Mouse (Mus musculus): ENCODE results near the gene Ly6g6c.

Ly6g6c gene

DNA sequence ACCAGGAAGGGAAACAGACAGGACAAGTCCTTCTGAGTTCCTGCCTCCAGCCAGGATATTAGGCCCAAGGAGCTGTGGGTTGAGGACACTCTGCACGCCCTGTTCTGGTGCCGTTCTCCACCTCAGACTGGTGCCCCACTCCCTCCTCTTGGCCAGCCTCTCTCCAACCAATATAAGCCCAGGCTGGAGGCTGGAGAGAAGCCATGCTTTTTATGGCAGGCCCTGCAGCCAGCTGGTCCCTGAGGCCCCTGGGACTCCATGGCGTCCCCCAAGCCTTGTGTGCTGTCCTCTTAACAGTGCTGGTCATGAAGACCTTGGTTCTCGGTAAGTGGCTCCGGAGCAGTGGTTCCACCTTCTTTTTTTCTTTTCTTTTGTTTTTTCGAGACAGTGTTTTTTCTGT, 42.9 kb downstream of the Ly6g6c start, which contains the start of gene Ly6g5c:
TSS of gene Ly6g5c (plus strand) at position 183 of the 400 bp plus-strand sequence.
- no peak for DNase-seq (ENCODE audit: low spot score in 2 of 2)

DNA sequence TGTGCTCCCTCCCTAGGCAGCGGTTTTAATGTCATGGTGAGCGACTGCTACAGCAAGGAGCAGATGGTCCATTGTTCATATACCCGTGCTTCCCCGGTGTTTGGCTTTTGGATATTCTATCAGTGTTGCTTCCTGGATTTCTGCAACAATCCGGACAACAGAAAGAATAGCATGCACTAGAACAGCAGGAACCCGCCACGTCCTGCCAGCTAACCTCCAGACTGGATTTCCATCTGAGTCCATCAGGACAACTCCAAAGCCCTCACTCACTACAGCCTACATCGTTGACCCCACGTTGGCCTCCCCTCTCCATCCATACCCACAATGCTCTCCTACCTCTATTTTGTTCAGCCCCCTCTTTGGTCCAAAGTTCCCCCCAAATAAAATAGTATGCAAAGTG, 46.6 kb downstream of the Ly6g6c start:
- no peak for DNase-seq (ENCODE audit: low spot score in 2 of 2)

DNA sequence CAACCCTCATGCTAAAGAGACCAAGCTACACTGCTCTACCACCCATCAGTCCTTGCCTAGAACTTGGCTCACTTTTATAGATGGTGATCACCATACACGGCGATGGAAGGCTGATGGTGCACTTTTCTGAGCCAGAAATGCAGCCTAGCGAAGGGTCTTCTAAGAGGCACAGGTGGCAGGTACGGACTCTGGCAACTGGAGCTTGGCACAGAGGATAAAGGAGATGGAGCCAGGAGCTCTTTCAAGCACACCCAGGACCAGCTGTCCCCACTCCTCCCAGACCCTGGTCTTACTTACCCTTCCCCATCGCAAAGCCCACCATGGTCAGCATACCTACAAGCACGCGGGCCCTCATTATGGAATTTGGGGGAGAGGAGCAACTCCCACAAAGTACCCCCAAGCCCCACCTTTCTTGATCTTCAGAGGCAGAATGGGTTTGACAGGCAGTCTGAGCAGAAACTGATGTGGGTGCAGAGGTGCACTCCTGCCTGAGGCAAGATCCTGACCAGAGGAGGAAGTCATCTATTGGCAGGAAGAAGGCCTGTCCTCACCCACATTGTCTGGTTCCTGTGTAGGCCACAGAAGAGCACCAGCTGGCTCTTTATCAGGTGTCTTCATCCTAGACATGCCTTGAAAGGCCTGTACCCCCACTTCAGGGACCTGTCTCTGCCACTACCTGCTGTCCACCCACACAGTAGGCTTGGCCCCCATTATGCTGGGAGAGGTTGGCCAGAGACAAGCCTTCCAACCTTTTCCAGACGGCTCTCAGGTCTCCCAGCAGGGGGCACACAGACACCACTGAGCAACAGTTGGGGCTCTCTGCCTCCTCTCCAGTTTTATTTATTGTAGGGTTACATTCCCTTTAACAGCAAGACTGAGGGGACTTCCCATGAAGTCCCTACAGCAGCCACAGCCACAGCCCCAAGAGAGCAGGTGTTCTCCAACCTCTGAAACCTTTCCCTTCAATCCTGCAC, 50.1 kb downstream of the Ly6g6c start, which contains the start of gene Ly6g5b:
TSS of gene Ly6g5b (minus strand) at position 383 of the 974 bp plus-strand sequence.
- peak; percentile 34 to 45 for DNase-seq (ENCODE audit: low spot score in 2 of 2)
